Mouse (Mus musculus) gonadal fat pad, adult 2 months (tissue): Measurements from ENCODE around the gene Rd3. TPM values are rescaled to one million over a fixed set of nuclear protein-coding genes. Genes with fewer than 3 reads are reported as not detected.

Source experiments
- DNase-seq: peaks from one replicate; pipeline ENCODE4 v3.0.0-alpha.2; 2012; ENCODE audit warnings: low read depth
- polyA plus RNA-seq: library from polyadenylated mRNA; depleted of rRNA; stranded (reverse); fragments of >200 nt; gene quantifications from 2 replicates; pipeline ENCODE4 v1.2.3, GENCODE M21; 2012; rRNA removed

Gene Rd3
- polyA plus RNA-seq = 0.68 and 1.6 TPM in 2 replicates

DNA sequence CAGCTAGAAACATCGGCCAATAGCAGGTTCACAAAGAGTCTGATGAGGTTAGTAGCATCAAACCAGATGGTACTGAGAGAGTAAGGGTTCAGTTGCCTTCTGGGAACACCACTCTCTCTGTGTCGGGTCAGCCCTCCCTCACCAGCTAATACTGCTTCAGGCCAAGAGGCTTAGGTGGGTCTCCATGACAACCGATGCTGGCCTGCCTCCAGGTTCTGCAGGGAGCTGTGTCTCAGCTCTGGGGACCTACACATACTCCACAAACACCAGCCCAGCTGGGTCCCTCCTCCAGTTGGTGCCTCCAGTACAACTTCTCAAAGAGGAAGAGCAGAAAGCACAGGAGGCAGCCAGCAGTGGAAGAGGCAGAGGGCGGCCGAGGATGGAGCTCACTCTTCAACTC is at the start of gene Rd3:
Gene Rd3 (plus strand): TSS at position 184 of the 400 bp plus-strand sequence.
- DNase-seq = no peak

DNA sequence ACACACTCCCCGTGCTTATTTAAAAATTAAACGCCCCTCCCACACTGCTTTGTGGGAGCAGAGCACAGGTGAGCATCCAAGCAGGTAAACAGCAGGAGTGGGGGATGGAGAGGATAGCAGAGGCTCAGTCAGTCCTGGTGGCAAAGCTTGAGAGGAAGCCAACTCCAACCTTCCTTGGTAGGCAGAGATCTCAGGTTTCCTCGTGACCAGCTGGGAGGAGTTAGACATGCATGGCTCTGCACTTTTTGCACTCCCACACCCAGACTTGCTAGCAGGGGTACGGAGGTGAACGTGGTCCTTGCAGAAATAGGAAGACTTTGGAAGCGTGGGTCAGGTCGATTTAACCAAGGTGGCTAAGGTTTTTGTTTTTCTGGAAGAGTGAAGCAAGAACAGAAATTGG is 48.8 kb upstream of the Rd3 start:
- DNase-seq = no peak

DNA sequence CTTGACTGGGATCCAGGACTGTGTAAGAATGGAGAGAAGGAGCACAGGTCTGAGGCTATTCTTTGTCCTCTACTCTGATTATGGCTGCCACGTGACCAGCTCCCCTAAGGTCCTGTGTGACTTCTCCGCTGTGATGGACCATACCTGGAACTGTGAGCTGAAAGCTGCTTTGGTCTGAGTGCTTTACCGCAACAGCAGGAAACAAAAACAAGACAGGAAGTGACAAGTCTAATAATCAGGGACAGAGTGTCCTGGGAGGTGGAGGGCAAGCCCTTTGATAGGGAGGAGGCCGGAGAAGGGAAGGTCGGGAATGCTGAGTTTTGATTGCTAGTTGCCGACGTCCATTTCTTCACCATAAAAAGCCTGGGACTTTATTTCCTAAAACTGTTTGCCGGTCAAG is 48.1 kb upstream of the Rd3 start:
- DNase-seq = no peak

DNA sequence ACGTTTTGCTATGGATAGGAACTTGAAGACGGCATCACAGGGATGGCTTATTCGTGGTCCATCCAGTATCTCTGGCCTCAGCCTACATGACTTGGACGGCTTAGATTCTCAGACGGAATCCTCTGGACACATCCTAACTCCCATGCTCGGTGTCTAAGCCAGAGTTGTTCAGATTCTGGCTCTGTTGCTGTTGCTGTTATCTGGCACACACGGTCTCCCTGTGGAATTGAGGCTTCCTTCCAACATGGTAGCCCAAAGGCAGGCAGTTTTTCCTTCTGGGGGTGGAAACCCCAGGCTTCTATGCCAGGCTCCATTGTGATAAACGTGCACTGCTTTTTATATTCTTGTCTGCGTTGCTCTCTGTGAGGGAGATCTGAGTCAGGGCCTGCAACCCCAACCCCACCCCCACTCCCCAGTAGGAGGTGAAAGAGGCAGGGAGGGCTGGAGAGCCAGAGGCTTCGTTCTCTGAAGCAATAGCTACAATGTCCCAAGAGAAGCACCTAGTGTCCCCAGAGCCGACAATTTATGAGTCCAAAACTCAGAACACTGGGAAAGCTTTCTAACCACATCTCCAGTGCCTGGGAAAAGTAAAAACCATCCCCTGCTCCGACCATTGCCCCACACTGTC is 47.2 kb upstream of the Rd3 start:
- no peak for DNase-seq

GRCm38 (mm10) chr1:191930525-191931105 is 46.6 kb upstream of the Rd3 start:
- no peak for DNase-seq

DNA sequence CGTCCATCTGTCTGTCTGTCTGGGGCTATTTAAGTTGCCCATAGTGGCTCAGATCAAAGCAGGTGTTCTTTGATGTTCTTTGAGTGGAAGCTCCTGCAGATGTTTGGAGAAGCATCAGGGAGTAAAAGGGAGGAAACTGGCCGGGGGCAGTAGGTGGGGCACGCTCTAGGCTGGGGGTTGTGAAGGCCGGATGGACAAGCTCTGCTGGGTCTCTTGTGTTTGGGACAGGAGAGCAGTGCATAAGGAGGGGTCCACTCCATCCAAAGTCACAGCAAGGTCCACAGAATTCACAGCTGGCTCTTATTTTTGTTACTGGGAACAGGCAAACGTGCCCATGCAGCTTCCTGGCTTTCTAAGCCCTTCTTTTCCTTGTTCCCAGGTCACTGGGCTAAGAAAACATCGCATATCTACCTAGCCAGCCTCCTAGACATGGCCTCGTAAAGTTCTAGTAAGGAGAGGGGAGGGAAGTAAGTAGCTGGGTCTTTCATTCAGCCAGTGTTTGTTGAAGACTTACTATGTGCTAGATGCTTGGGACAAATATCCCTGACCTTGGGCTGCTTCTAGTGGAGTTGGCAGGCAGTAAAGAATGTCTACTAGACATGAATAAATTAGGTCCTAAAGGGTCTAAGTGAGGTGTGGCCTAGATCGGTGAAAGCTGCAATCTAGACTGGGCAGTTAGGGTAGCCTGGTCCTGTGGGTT is 44.7 kb upstream of the Rd3 start:
- no peak for DNase-seq

GRCm38 (mm10) chr1:191932986-191933632 is 44.1 kb upstream of the Rd3 start:
- no peak for DNase-seq

DNA sequence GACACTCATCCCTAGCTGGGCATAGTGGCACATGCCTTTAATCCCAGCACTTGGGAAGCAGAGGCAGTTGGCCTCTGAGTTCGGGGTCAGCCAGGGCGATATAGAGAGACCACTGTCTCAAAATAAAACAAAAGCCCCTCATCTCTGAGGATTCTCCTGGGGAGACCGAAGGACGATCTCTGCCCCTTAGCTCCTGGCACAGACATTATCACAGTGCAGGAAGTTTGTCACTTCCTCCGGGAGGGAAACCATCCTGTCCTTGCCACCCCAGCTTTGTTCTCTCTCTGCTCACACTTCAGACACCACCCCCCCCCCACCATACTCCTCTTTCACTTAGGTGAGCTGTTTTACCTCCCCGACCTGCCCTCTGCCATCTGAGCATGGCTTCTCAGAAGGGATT is 33.5 kb upstream of the Rd3 start:
- DNase-seq = no peak

DNA sequence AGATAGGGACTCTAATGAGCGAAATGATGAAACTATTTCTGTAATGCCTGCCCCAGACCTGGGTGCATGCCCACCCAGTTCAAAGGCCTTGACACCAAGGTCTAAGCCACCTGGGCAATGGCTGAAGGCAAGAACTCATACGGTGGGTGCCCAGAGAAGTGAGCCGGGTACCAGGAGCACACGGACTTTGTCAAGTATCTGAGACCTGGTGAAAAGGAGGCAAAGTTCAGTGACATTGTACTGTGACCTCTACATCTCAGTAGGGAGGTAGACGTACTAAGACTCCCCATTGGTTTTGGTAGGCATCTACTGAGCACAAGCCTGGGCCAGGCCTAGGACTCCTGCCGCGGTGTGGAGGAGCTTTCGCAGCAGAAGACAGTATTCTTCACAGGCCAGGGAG is 31.8 kb upstream of the Rd3 start:
- DNase-seq = no peak

DNA sequence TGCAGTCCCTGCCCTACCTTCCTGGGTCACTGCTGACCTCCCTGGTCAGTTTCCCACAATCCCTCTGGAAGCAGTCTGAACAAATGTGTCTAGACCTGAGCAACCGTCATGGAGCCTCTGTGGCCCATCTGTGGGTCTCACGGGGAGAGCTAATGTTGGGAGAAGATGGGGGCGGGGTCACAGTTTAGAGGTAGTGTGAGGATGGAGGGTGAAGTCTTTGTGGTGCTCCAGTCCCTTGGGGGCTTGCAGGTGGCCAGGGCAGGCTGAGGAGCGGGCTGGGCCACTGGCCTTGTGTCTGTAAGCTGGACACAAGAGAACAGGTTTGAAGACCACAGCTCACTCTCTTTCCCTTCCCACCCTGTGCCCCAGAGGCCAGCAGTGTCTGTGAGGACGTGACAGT is 31.4 kb upstream of the Rd3 start:
- no peak for DNase-seq

DNA sequence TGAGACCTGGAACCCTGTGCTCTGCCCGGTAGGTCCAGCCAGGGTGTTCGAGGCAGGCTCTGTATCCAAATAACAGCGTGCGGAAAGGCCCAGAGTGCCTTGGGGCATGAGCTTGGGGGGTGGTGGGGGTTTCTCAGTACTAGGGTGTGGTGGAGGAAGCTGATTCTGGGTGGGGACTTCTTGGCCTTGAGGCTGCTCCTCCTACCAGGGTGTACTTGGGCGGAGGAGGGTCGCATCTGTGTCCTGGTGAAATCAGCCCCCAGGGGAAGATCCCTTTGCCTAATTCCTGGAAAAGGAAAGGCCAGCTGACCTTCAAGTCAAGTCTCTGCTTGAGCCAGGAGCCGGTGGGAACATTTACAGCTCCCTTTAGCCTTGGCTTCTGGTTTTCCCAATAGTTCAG is 30.9 kb upstream of the Rd3 start:
- no peak for DNase-seq

DNA sequence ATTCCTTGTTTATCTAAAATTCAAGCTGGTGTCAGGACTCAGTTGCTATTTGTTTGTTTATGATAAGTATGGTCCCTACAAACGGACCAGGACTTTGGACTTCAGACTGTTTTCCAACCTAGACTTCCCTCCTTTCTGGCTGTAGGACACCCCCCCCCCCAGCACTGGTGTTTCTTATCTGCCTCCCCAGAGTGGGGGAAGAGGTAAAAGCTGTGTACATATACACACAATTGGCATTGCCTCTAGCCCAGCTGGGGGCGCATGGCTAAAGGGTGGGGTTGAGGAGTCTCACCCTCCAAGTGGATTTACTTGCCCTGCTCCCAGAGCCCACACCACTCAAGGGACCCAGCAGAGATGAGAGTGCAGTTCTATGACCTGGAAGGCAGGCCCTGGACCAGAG is 30.3 kb upstream of the Rd3 start:
- no peak for DNase-seq

- no peak for DNase-seq
Measured at GRCm38 (mm10) chr1:191947796-191948195, 29.4 kb upstream of the Rd3 start.

GRCm38 (mm10) chr1:191948600-191948999 is 28.6 kb upstream of the Rd3 start:
- DNase-seq = no peak

GRCm38 (mm10) chr1:191950611-191951010 is 26.6 kb upstream of the Rd3 start:
- no peak for DNase-seq

DNA sequence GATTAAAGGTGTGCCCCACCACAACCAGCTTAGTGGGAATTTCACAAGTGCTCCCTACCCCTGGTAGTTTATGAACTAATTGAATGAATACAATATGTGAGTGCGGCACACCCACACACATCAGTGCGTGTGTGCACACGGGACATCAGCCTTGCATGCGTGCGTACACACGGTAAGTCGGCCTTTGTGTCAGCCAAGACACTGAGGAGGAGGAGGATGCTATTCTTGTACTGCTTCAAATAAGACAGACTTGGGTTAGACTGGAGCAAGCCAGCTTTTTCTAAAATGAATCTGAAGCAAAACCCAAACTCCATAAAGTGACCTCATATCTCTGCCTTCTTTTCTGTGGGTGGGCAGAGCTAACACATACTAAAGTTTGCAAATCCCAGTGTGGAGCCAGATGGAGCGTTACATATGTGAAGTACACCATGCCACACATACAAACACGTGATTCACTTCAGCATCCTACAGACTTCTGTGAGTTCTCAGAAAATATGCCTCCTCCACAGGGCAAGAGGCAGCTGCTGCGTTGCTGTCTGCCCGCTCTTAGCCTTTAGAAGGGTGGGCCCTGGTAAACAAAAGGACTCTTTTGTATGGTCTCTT is 24.3 kb upstream of the Rd3 start:
- DNase-seq = no peak

- DNase-seq = no peak
Measured at GRCm38 (mm10) chr1:191955101-191955500, 22.1 kb upstream of the Rd3 start.

GRCm38 (mm10) chr1:191956261-191956660 is 20.9 kb upstream of the Rd3 start:
- DNase-seq = no peak

- DNase-seq = no peak
Measured at GRCm38 (mm10) chr1:191956871-191957270, 20.3 kb upstream of the Rd3 start.

GRCm38 (mm10) chr1:191957321-191957720 is 19.8 kb upstream of the Rd3 start:
- DNase-seq = no peak

DNA sequence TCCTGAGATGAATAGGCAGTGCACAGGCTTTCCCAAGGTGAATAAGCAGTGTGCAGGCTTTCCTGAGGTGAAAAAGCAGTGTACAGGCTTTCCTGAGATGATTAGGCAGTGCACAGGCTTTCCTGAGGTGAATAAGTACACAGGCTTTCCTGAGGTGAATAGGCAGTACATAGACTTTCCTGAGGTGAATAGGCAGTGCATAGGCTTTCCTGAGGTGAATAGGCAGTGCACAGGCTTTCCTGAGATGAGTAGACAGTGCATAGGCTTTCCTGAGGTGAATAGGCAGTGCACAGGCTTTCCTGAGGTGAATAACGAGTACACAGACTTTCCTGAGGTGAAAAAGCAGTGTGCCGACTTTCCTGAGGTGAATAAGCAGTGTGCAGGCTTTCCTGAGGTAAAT is 16.2 kb upstream of the Rd3 start:
- no peak for DNase-seq

- DNase-seq = no peak
Measured at GRCm38 (mm10) chr1:191963413-191963812, 13.8 kb upstream of the Rd3 start.
